ENCODE assay signal across 13 mouse cellular contexts in the genomic region with DNA sequence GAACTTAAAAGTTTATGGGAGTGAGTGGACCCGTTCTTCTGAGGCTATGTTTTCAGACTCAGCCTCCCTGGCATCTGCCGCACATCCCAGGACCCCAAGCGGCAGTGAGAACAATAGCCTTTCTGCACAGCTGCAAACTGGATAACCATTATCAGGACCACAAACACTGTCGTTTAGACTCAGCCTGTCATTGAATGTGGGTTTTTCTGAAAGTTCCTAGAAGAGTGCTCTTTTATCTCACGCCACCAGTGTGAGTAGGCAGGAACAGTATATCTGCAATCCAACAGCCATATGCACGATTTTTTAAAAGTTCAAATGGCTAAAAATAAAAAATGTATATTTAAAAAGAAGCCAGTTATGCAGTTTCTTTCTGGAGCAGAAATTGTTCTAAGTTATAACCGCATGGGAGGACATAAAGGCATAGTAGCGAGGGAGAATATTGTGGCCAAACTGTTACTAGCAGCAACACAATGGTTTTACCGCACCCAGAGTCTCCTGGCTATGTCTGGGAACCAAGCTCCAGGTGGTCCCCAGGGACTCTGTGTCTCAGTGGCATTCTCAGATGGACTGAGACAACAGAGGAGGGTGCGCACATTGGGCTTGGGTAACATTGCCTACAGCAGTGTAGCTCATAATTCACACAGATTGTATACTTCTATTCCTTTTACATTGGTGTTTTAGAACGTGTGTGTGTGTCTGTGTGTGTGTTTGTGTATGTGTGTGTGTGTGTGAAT.
DNase-seq lines count a peak whose midpoint lies in the region; ATAC-seq and TF ChIP-seq lines count a peak whose summit lies in the region.
"Had no signal": no experiment of that assay in that cellular context is flagged by ENCODE, and none has a peak within 500 bp of the region (broad histone marks: within the 10 kb centered on the region; RNA-seq: fewer than 3 reads in every experiment).

No protein-coding gene starts in this region.

- H3K27ac ChIP-seq in layer of hippocampus, adult 2 months = no peak overlapping the region

- DNase-seq in embryo, embryonic 10 days (ENCODE audit: low spot score) = peak; percentile 31
- DNase-seq in embryo, embryonic 9.5 days (ENCODE audit: extremely low spot score) = no peak
- no peak for DNase-seq in layer of hippocampus, adult 2 months (ENCODE audit: low spot score in 2 of 2)
- no peak for DNase-seq in layer of hippocampus, postnatal 25 days (ENCODE audit: extremely low spot score in 1 of 2, low spot score in 1 of 2)
- DNase-seq in kidney, adult 8-10 months = no peak
- no peak for DNase-seq in left cerebral cortex, postnatal 36 days (ENCODE audit: low spot score in 2 of 2)
- DNase-seq: cerebellum, postnatal 25 days; gastrocnemius, postnatal 10 days; lung, postnatal 10 days had no signal

- TF ChIP-seq CTCF in layer of hippocampus, adult 2 months (conservative IDR thresholded peaks at IDR 0.05) = peak; percentile 27; the same call in 1 of the 2 replicates

- intact Hi-C loops in left cerebral cortex, postnatal 36 days (cut with DNase I) = no loop called here

- peak; percentile 89 for ATAC-seq in common myeloid progenitor, adult 5-6 weeks (replicated peaks; ENCODE audit: low read depth, poor library complexity, severe bottlenecking)
- peak; percentile 87 for ATAC-seq in megakaryocyte progenitor cell, adult 5-6 weeks (replicated peaks; ENCODE audit: poor library complexity)
- ATAC-seq: intestine, embryonic 16.5 days had no signal

- no peak overlapping the region for H3K4me3 ChIP-seq in layer of hippocampus, adult 2 months
- H3K4me3 ChIP-seq: erythroblast, embryonic 14.5 days had no signal
